Mouse (Mus musculus) embryo, embryonic 9.5 days (tissue): ENCODE results near the gene 1700022I11Rik.
A peak's percentile ranks its signal among the peaks of the same experiment; 100 is the strongest.
"Not testable (repeated sequence)": the region's sequence is repeated elsewhere in the genome, so short reads cannot be mapped to it uniquely, and the experiment has no call there.

Experiments used
- DNase-seq: peaks from one replicate; pipeline ENCODE4 v3.0.0-alpha.2; 2017; ENCODE audit errors: extremely low spot score

The 1700022I11Rik gene

GRCm38 (mm10) chr4:42951206-42952195 is 17.9 kb upstream of the 1700022I11Rik start:
- DNase-seq = no peak

GRCm38 (mm10) chr4:42952563-42952962 is 16.8 kb upstream of the 1700022I11Rik start:
- DNase-seq = no peak

- DNase-seq = no peak
These were observed 15.8 kb upstream of the 1700022I11Rik start for GRCm38 (mm10) chr4:42953435-42954094.

- peak; percentile 68 for DNase-seq
These were observed 15.1 kb upstream of the 1700022I11Rik start for GRCm38 (mm10) chr4:42954297-42954696.

GRCm38 (mm10) chr4:42955200-42955599 is 14.2 kb upstream of the 1700022I11Rik start:
- DNase-seq = no peak

GRCm38 (mm10) chr4:42956581-42956980 is 12.8 kb upstream of the 1700022I11Rik start:
- no peak for DNase-seq

GRCm38 (mm10) chr4:42957306-42957705 is 12.1 kb upstream of the 1700022I11Rik start:
- DNase-seq = no peak

GRCm38 (mm10) chr4:42957979-42958378 is 11.4 kb upstream of the 1700022I11Rik start:
- no peak for DNase-seq

- no peak for DNase-seq
These were observed 10.5 kb upstream of the 1700022I11Rik start for GRCm38 (mm10) chr4:42958942-42959341.

- DNase-seq = no peak
These were observed 10.0 kb upstream of the 1700022I11Rik start for GRCm38 (mm10) chr4:42959382-42959781.

GRCm38 (mm10) chr4:42961592-42961991 is 7.8 kb upstream of the 1700022I11Rik start:
- DNase-seq = peak; percentile 52

GRCm38 (mm10) chr4:42963480-42963879 is 5.9 kb upstream of the 1700022I11Rik start:
- no peak for DNase-seq

GRCm38 (mm10) chr4:42965039-42965719 is 4.2 kb upstream of the 1700022I11Rik start:
- DNase-seq = peak; percentile 67

GRCm38 (mm10) chr4:42972952-42973351 is 3.5 kb downstream of the 1700022I11Rik start:
- DNase-seq = no peak

- DNase-seq = no peak
These were observed 4.5 kb downstream of the 1700022I11Rik start for GRCm38 (mm10) chr4:42973868-42974267.

GRCm38 (mm10) chr4:42978062-42978461 is 8.7 kb downstream of the 1700022I11Rik start:
- no peak for DNase-seq

GRCm38 (mm10) chr4:42980467-42980866 is 11.1 kb downstream of the 1700022I11Rik start:
- DNase-seq = not testable (repeated sequence)

- DNase-seq = no peak
These were observed 18.9 kb downstream of the 1700022I11Rik start for GRCm38 (mm10) chr4:42988296-42988695.

- no peak for DNase-seq
These were observed 28.6 kb downstream of the 1700022I11Rik start for GRCm38 (mm10) chr4:42998022-42998421.

GRCm38 (mm10) chr4:42999451-43000140 is 30.2 kb downstream of the 1700022I11Rik start:
- peak; percentile 88 for DNase-seq
